ENCODE assay signal across 21 mouse cellular contexts in genomic region chr1:73560594-73560993, GRCm38 (mm10).
"Had no signal": no experiment of that assay in that cellular context is flagged by ENCODE, and none has a peak within 500 bp of the region (broad histone marks: within the 10 kb centered on the region; RNA-seq: fewer than 3 reads in every experiment).

No protein-coding gene starts in this region.

- DNase-seq: heart, postnatal 10 days; heart, postnatal 14 days; heart, postnatal 36 days; heart, postnatal 4 days; kidney, adult 11 months; kidney, adult 18-20 months; kidney, adult 2 months; kidney, adult 8-10 months; kidney, adult 9 months; kidney, postnatal 10 days; kidney, postnatal 14 days; kidney, postnatal 25 days; kidney, postnatal 36 days; kidney, postnatal 4 days; layer of hippocampus, postnatal 36 days had no signal

- ATAC-seq: hindbrain, embryonic 16.5 days; hindbrain, postnatal 0 days; inflammation-experienced regulatory T-cells, adult 6 months; intestine, embryonic 15.5 days; intestine, embryonic 16.5 days; intestine, postnatal 0 days had no signal
